Mouse (Mus musculus): ENCODE results near the gene Gtf3c5.

- TF ChIP-seq CTCF (IDR thresholded peaks at IDR 0.05; ENCODE audit: extremely low read depth, insufficient read depth, insufficient read length, insufficient replicate concordance) (no peak), POLR2A (IDR thresholded peaks at IDR 0.05; ENCODE audit: low read depth, low read length) (no peak)
Measured at GRCm38 (mm10) chr2:28540587-28541227, 42.8 kb downstream of the Gtf3c5 start.
